Mouse (Mus musculus): Measurements from ENCODE around the gene Kbtbd13.

Gene Kbtbd13

GRCm38 (mm10) chr9:65391613-65391964 lies at the start of gene Kbtbd13:
Kbtbd13 (minus strand) TSS chr9:65391652.
- DNase-seq: no peak

GRCm38 (mm10) chr9:65435671-65436301 lies 44.3 kb upstream of the Kbtbd13 start, which contains the start of gene Mtfmt:
Mtfmt (plus strand) TSS chr9:65435782.
- peak; percentile 96 for DNase-seq

- DNase-seq: no peak
These were observed 43.8 kb upstream of the Kbtbd13 start for GRCm38 (mm10) chr9:65435211-65435610.

- peak; percentile 44 for DNase-seq
These were observed 42.7 kb upstream of the Kbtbd13 start for GRCm38 (mm10) chr9:65434140-65434539.

- DNase-seq: peak; percentile 90
These were observed 40.8 kb upstream of the Kbtbd13 start for GRCm38 (mm10) chr9:65432236-65432635.

- DNase-seq: no peak
These were observed 39.5 kb upstream of the Kbtbd13 start for GRCm38 (mm10) chr9:65430921-65431320.

GRCm38 (mm10) chr9:65430401-65430800 lies 38.9 kb upstream of the Kbtbd13 start:
- DNase-seq: no peak

- no peak for DNase-seq
These were observed 36.6 kb upstream of the Kbtbd13 start for GRCm38 (mm10) chr9:65428003-65428402.

GRCm38 (mm10) chr9:65427511-65427910 lies 36.1 kb upstream of the Kbtbd13 start:
- peak; percentile 44 for DNase-seq

GRCm38 (mm10) chr9:65424393-65424792 lies 32.9 kb upstream of the Kbtbd13 start:
- no peak for DNase-seq

GRCm38 (mm10) chr9:65422760-65423501 lies 31.5 kb upstream of the Kbtbd13 start, which contains the start of gene Slc51b:
Slc51b (minus strand) TSS chr9:65422955.
- DNase-seq: peak; percentile 77

GRCm38 (mm10) chr9:65419633-65420032 lies 28.2 kb upstream of the Kbtbd13 start:
- no peak for DNase-seq

- DNase-seq: no peak
These were observed 26.3 kb upstream of the Kbtbd13 start for GRCm38 (mm10) chr9:65417738-65418137.

GRCm38 (mm10) chr9:65411326-65411725 lies 19.9 kb upstream of the Kbtbd13 start:
- no peak for DNase-seq

GRCm38 (mm10) chr9:65410378-65410777 lies 18.9 kb upstream of the Kbtbd13 start:
- DNase-seq: no peak

GRCm38 (mm10) chr9:65408871-65409295 lies 17.4 kb upstream of the Kbtbd13 start:
- peak; percentile 86 for DNase-seq

GRCm38 (mm10) chr9:65407861-65408260 lies 16.4 kb upstream of the Kbtbd13 start:
- DNase-seq: peak; percentile 56

GRCm38 (mm10) chr9:65407327-65407726 lies 15.9 kb upstream of the Kbtbd13 start:
- DNase-seq: no peak

- DNase-seq: no peak
These were observed 13.7 kb upstream of the Kbtbd13 start for GRCm38 (mm10) chr9:65405184-65405449.

GRCm38 (mm10) chr9:65404331-65405183 lies 13.1 kb upstream of the Kbtbd13 start:
- DNase-seq: peak; percentile 87

GRCm38 (mm10) chr9:65399934-65400333 lies 8.5 kb upstream of the Kbtbd13 start:
- no peak for DNase-seq

- DNase-seq: peak; percentile 85
These were observed 6.8 kb upstream of the Kbtbd13 start, which contains the start of gene Rasl12 for GRCm38 (mm10) chr9:65398279-65398678. Rasl12 (plus strand) TSS chr9:65398506.

- no peak for DNase-seq
These were observed 2.9 kb upstream of the Kbtbd13 start for GRCm38 (mm10) chr9:65394360-65394759.
